Mouse (Mus musculus) ES-CJ7 (cell line): Measurements from ENCODE around the gene Cdc27.

Source experiments
- DNase-seq: peaks from one replicate; pipeline ENCODE4 v3.0.0; 2011; ENCODE audit warnings: low read depth, low spot score

Gene Cdc27

DNA sequence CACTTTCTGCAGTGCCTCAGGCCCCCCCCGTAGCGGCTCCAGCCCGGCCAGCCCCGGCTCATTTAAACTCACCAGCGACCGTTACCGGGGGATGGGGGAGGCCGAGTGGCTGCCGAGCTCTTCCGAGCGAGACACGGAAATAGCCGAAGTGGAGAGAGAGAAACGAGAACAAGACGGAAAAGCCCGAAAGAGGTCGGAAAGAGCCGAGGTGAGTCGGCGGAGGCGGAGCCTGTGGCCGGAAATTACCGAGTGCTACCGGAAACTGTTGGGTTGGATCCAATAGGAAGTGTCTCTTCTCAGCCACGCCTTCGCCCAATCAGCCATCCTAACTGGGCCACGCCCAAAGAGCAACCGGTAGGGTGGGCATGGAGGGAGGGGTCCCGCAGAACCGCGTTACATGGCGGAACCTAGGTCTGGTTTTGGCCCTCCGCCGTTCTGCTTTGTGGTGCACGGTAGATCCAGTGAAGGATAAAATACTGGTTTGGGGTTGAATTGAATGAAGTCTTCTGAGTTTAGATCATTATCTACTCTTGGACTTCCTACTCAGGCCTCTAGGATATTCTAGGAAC lies at the start of gene Cdc27, which contains the start of gene Myl4:
Gene Cdc27 (minus strand): TSS at position 215 of the 569 bp plus-strand sequence.
Gene Myl4 (plus strand): TSS at position 258 of the 569 bp plus-strand sequence.
- peak; percentile 99 for DNase-seq

DNA sequence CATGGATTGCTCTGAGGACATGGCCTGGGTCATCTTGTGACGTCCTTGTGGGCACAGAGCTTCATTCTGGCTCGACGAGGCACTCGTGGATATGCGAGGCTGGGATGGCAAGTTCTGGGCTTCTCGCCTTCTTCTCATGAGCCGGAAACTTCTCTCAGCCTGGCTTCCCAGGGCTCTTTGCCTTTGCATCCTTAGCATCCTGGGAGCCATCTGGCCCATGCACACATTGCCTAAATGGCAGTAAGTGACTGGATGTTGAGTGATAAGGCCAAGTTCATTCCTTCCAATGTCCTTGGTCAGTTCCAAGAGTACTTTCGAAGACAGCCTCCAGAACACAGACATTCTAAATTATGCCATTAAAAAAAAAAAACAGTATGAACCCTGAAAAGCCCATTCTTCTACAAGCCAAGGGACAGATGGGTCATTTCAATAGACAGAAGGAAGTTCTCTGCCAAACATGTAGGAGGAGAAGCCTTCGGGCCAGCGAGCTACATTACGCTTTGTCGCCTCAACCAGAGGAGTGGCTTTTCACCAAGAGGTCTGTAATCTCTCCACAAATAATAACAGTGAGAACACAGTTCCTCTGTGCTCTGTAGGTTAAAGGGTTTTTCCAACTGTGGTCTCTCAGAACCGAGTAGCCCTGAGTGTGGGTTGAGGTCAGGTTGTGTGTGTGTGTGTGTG lies 49.0 kb upstream of the Cdc27 start:
- DNase-seq: no peak

DNA sequence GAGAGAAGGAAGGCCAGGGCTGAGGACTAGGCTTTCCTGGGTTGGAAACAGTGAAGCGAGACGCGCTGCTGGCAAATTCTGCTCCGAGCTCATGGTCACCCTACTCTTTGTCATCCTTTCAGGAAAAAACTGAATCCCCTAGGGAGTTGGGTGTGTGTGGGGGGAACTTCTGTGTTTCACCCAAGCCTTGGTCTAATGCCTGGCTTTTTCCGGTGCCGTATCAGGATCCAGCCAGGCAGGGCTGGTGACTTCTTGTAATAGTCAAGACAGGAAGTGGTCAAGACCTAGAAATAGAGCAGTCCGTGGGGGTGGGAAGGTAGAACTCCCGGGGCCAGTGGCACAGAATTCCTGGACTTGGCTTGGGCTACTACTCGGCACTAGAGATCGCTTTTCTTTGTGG lies 45.9 kb upstream of the Cdc27 start:
- DNase-seq: peak; percentile 36

DNA sequence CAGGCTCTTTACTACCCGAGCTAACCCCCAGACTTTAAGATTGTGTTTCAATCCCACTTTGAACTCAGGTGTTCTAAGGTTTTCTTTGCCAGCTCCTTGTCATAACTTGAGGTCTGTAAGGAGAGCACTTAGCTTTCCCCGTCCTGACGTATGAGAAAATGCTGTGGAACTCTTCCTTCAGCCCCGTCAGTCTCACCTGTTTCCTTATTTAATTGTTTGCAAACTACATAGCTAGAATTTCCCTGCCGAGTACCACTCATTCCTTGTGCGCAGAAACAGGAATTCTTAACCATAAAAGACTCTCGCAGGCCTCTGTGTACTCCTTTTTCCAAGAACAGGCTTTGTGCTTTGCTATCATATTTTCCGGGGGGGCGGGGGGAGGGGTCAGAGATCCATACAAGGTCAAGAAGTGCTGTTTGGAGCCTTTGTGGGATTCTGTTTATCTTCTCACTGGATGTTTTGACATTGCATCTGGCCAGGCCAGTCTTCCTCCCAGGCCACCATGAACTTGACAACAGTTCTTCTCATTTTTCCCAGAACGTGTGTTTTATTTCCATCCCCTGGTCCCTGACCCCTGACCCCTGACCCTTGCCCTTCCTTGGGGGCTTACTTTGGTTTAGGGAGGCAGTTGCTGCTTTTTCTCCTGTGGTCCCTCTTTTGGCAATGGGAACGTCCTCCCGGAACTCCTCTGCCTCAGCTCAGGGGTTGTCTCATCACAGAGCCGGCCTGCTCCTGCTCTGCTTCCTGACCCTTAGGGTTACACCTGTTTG lies 41.8 kb upstream of the Cdc27 start:
- DNase-seq: no peak

DNA sequence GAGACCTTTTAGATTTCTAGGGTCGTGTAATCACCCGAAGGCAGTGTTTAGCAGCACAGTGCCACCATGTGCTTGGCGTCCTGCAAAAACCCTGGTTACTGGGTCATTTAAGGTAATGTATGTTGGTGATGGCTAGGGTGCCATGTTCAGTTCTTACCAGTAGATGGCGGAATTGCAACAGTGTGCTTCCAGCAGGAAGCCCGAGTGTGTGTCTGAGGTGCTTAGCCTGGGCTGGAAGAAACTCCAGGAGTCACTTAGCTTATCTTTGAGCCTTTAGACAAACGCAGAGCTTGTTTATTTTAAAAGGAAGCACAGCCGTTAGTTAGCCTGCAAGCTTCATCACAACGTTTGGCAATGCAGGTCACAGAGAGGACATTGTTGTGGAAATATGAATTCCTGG lies 39.7 kb upstream of the Cdc27 start:
- DNase-seq: peak; percentile 93

DNA sequence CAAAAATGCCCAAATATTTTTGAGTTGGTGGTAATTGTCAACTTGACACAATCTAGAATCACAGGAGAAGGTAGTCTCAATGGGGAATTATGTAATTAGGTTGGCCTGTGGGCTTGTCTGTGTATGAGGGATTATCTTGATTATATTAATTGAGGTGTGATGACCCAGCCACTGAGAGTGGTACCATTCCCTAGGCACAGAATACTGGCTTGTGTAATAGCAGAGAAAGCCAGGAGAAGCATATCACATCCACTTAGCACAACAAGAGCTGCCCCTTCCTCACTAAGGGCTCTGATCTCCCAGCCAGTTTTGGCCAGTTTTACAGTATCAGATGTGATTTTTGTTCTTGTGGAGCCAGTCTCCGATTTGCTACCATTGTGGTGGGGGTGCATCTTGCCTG lies 39.1 kb upstream of the Cdc27 start:
- DNase-seq: no peak

DNA sequence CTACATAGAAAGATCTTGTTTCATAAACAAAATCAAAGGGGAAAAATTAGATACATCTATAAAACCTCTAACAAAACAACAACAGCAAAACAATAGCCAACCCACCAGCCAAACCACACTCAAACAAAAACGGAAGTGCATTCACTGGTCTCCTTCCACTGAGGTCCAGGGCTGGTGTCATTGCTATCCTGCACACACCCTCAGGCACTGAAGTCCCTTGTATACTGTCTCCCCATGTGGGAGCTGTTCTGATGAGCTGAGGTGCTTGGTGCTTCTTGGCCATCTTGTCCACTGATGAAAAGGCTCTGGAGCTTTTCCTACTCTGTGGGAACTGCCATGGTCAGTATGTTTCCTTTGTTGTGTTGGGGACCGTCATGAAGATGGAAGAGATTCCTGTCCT lies 38.1 kb upstream of the Cdc27 start:
- DNase-seq: no peak

DNA sequence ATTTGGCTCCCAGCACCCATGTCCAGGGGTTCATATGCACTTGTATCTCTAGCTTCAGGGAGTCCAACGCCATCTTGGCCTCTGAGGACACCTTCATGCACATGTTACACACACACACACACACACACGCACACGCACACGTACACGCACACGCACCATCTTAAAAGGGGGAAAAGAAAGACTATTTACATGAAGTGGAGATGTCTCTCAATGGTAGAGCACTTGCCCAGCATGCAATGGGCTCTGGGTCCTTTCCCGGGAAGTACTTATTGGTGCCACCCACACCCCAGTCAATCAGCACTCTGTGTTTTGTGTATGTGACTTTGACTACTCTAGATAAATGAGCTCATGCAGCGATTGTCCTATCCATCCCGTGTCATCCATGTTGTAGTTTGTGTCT lies 37.5 kb upstream of the Cdc27 start:
- DNase-seq: no peak

DNA sequence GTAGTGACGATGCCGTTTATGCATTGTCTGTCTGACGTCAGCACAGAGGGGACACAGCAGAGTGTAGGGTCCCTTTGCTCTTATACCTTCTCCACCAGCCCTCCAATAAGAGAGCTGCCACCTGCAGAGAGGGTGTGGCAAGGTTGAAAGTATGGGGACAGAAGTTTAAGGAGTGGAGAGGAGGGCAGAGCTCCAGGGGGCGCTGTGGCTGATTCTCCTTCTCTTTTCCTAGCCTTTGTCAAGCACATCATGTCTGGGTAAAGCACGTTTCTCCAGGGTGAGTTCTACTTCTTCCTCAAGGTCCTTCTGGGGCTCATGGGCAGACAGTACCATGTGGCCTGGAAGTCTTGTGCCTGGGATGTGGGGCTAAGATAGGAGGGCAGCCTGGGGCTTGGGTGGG lies 35.1 kb upstream of the Cdc27 start:
- peak; percentile 85 for DNase-seq

DNA sequence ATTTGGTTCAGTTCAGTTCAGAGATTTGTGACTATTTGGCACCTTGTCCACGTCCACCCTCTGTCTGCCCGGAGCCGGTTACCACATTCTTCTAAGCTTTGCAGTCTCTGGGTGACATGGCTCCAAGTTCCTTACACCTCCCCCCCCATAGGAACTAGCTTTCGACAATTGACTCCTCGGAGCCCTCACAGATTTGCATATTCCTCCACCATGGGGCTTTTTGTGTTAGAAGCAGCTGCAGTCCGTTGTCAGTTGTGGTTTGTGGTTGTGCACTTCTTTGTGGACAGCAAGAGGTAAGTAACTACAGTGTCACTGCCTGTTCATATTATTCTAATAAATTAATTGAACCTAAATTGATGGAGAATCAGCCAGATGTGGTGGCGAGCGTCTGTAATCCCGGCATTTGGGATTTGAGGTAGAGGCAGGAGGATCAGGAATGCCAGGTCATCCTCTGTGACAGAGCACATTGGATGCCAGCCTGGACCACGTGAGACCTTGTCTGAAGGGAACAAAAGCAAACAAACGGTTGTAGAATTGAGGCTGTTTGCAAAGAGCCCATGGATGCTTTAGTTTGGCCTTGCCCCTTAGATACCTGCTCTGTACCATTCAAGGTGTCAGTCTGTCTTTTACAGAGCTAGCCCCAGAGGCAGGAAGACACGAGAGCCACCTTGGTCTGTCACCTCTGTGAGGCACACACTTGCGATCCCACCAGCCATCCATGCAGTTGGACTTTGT lies 32.4 kb upstream of the Cdc27 start:
- no peak for DNase-seq

DNA sequence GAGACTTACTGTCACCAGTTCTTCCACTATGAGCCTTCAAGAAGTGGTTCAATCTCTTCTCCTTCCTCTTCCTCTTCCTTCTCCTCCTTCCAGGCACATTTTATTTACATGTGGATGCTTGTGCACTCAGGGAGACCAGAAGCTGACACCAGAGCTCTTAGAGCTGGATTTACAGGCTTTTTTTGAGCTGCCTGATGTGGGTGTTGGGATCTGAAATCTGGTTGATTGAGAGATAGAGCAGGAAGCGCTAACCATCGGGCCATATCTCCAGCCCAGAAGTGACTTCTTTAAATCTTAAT lies 31.8 kb upstream of the Cdc27 start:
- no peak for DNase-seq

DNA sequence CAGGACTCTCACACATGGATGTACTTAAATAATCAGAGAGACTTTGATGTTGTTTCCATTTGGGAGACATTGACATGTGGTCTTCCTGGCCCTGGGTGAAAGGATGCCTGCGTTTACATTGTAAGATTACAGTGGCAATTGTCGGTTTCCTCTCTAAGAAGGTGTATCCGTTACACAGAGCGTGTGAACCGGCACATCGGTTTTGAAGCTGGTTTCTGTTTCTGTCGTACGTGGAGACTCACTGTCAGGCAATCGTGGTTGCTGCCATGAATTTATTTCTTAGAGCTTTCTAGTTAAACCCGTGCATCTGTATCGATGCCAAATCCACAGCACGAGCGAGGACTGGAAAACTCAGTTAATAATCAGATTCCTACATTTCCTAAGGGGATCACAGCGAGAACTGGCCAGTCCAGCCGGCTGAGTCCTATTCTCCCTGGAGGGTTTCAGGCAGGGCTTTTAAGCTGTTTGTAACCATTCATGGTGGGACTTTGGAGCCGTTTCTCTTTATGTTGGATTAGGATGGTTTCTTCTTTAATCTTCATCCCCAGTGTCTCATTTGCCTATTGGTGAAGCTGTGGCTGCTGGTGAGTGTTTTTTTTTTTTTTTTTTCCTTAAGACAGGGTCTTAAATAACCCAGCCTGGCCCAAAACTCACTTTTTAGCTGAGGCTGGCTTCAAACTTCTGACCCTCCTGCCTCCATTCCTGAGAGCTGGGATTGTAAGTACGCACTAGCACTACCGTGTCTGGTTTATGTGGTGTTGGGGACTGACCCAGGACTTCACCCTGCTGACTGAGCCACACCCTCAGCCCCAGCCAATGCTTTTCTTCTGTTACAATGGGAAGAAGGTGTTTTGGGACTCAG lies 31.3 kb upstream of the Cdc27 start:
- no peak for DNase-seq

DNA sequence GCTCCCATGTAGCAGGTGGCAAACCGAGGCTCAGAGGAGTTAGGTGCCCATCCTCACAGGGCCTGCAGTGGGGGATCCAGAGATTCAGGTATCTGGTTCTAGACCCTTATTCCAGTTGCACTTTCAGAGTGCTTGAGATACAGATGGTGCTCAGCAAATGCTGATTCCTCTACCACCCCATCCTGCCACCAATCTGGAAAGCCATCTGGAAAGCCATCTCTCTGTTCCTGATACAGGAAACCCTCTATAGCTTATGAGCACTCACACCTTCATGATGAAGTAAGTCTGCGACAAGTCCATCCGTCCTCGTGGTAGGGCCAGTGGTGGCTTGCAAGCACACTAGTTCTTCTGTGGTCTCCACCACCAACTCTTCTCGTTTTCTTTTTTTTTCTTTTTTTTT lies 30.2 kb upstream of the Cdc27 start:
- no peak for DNase-seq

DNA sequence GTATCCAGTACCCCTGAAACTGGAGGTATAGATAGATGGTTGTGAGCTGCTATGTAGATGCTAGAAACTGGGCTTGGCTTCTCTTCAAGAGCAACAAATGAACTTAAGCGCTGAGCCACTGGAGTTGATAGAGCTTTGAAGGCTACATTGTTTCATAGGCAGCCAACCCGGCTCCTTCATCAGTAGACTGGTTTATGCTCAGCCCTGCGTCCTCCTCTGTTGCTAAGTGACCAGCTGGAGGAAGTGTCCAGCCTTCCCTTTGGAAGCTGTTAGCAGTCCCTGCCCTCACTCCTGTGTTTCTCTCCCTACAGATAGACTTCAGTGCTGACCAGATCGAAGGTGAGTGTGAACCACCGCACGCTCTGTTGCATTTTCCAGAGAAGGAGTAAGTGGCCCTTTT lies 29.7 kb upstream of the Cdc27 start:
- DNase-seq: no peak

DNA sequence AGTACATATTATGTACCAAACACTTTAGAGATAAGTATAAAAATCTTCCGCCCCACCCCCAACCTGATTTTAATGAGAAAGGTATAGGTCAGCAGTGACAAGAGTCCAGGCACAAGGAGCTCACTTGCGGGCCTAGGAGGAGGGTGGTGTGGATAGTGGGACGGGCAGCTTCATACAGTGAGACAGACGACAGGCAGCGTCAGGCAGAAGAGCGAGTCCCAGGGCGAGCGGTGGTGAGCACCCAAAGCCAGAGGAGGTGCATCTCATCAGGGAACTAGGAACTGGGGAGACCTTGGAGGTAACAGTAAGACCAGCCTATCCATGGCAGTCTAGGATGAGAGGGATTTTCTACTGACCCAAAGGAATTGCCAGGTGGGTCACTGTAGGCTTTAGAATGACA lies 29.2 kb upstream of the Cdc27 start:
- no peak for DNase-seq

DNA sequence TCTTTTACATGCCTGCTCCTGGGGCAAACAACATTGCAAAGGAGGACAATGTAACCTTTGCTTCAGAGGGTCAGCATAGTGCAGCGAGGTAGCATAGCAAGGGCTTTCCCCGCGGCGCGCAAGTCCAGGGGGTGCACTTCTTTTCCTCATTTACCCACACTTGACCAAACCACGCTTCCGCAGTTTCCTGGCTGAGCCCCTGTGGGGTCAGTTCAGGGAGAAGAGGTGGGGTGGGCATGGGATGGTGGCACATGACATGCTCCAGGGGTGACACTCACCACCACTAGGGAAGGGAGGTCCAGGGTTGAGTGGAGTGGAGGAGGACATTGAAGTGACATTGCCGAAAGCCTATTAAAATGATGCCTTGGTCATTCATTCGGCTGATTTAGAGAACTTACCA lies 28.7 kb upstream of the Cdc27 start:
- no peak for DNase-seq

DNA sequence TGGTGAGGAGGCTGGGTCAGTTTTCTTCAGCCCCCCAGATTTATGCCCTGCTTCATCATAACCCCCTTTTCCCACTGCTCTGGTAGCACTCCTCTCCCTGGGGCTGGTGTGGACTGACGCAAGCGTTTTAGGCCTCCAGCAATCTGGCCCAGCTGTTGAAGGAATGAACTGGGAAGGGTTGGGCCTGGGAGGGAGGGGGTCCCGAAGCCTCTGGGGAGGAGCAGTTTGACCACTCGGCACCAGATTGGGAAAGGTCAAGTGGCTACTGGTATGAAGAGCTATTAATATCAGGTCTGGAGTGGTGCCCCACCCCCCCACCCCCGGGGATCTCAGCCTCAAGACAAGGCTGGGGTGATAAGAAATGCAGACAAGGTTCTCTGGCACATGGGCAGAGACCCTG lies 27.7 kb upstream of the Cdc27 start:
- DNase-seq: no peak

DNA sequence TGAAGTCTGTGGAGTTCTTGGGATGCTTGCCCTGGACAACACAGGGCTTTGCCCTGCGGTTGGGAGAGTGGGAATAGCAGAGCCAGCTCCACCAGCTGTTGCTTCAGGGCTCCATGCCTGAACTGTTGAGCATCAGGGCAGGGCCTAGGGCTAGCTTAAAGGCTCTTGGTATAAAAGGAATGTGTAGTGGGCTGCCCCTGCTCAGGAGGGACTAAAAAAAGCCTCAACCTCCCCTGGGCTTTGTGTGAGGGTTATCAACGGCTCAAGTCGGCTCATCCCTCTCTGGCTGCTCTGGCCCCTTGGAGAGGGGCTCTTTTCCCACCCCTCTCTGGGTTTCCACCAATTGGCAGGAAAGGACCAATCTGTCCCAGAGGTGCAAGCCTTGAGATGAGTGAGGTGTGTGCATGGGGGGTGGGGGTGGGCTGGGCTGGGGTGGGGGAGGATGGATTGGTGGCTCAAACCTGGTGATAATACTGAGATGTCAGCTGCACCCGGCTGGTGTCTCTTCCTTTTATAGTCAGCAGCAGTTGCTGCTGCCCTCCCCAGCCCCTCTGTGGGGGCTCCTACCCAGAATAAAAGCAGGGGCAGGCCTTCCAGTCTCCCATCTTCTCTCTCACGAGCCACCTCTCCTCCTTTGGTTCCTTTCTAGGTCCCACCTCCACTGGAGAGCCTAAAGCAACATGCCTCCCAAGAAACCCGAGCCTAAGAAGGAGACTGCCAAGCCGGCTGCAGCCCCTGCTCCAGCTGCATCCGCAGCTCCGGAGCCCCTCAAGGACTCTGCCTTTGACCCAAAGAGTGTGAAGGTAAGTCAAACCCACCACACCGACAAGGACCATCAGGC lies 26.6 kb upstream of the Cdc27 start:
- DNase-seq: no peak

DNA sequence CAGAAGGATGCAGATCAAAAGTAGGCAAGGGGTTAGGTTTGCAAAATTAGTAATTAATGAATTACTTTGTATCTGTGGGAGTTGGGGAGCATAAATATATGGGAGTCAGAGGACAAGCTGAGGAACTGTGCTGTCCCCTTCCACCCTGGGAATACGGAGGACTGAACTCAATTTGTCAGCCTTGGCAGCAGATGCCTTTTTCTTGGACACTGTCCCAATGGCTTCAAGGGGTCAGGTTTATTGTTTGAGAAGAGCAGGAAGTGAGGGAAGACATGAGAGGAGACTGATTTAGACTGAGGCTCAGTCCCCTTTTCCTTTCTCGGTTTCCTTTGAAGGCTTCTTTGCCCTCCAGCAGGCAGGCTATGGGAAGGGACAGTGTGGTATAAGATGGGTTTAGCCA lies 22.1 kb upstream of the Cdc27 start:
- DNase-seq: no peak

DNA sequence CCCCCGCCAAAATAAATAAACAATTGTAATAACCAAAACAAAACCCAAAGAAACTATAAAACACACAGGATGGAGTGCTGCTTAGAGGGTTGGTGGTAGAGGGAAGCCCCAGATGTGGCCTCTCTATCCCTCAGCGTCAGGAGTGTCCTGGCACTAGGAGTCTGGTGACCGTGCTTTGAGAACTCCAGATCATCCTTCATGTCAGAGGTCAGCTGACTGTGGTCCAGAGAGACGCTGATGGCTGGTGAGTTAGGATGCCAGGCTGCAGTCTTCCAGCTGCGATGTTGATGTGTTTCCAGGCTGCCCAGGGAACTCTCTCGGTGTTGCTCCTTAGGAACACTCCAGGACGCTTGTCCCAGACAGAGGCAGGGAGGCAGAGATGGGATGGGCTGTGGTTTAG lies 21.7 kb upstream of the Cdc27 start:
- DNase-seq: no peak

DNA sequence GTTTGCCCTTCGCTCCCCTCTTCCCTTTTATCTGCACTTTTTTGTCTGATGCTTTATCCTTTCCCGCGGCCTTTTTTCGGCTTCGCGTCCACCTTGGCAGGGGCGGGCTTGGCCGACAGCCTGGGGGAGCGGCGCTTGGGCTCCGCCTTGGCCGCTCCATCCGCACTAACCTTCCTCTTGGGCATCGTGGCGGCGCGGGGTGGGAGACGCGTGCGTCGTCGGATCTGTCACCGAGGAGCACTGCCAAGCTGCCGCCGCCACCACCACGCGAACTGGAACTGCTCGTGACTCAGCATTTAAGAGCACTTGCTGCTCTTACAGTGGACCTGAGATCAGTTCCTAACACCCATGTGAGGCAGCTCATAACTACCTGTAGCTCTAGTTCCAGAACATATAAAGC lies 21.0 kb upstream of the Cdc27 start:
- DNase-seq: peak; percentile 63
